Mouse (Mus musculus) E14TG2a.4 (cell line): ENCODE data around the gene Eipr1.

ENCODE experiments used
- CTCF ChIP-seq: conservative IDR thresholded peaks from 2 replicates; pipeline ENCODE4 v1.5.1; 2014; ENCODE audit warnings: low read length
- NANOG ChIP-seq: IDR thresholded peaks from 2 replicates; pipeline ENCODE4 v1.6.1; 2014; ENCODE audit warnings: borderline replicate concordance, low read length, mixed read lengths
- POU5F1 ChIP-seq: IDR thresholded peaks from 2 replicates; pipeline ENCODE4 v1.6.1; 2014; ENCODE audit warnings: low read length, borderline replicate concordance

DNA sequence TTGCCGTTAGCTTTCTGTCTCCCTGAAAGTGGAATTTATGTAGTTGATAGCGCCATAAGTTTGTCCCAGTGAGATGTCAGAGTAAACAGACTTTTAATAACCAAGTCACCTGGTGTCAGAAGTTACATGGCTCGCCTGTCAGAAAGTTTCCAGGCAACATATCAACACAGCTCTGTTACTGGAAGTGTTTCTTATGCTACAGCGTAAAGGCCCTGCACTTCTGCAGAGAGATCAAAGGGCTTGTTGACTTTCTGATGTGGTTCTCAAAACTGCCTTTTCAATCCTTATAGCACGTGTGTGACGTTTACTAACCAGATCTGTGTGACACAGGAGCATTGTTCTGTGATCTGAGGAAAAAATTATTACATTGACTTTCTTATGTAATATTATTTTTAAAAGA is 82.7 kb downstream of the Eipr1 start:
- TF ChIP-seq CTCF (no peak), POU5F1 (no peak), NANOG (no peak)
